Mouse (Mus musculus): ENCODE data around the gene Cdk13.

GRCm38 (mm10) chr13:17805614-17805975, 698 bp upstream of the Cdk13 start:
- TF ChIP-seq GATA1 (IDR thresholded peaks at IDR 0.05; ENCODE audit: borderline replicate concordance, low read length): no peak
- no peak for TF ChIP-seq FLI1 (IDR thresholded peaks at IDR 0.05; ENCODE audit: low read length)
